Mouse (Mus musculus): ENCODE measurements at regions not wholly inside any gene's neighbourhood (a gene's known extent, or its start where the extent isn't known, plus 50 kb on each side); places are given as distances from the start of the nearest gene placed in this dataset.

DNA sequence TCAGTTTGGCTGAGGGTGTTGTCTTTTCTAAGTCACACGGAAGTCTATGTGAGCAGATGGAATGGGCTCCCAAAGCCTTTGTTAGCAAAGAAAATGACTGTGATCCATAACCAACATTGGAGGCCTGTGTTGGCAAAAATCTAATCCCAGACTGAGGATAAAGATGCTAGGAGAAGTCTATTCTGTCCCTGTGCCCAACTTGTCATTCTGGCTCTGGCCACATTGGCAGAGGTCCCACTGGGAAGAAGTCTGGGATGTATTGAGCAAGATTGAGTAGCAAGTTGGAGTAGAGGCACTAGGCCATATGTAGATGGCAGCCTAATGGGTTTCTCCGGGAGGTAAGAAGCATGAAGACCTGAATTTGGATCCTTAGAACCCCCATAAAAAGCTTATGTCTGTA is 54.1 kb downstream of the Nog start:
- DNase-seq (ENCODE audit: low spot score): no peak

DNA sequence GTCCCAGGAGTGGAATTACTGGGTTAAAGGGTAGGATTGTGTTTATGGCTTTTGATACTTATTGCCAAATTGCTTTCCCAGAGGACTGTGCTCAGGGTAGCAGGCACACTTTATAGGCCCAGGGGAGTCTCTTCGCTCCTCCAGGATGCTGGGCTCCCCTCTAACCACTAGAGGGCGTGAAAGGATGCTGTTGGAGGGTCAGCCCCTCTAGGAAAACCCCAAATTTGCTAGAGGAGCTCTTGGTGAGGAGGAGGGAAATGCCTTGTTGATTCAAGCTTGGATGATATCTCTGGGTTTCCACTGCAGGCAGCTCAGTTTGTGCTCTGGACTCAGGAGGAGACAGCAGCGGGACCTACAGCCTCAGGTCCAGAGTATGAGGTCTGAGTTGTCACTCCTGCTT is 58.8 kb downstream of the Nog start:
- no peak for DNase-seq (ENCODE audit: low spot score)

DNA sequence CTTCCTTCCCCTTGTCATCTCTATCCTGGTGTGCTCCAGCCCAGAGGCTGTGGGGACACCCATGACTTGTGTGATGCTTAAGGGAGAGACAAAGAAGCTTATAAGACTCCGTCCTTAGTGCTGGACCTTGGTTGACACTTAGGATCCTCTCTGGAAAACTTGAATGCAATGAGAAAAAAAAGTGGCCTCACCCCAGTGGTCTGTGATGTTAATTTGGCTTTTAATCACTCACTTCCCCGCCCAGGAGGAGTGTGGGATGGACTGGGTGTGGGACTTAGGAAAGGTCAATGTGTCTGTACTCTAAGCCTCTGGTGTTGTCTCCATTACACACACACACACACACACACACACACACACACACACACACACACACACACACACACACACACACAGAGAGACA is 60.0 kb downstream of the Nog start:
- DNase-seq (ENCODE audit: low spot score): no peak

DNA sequence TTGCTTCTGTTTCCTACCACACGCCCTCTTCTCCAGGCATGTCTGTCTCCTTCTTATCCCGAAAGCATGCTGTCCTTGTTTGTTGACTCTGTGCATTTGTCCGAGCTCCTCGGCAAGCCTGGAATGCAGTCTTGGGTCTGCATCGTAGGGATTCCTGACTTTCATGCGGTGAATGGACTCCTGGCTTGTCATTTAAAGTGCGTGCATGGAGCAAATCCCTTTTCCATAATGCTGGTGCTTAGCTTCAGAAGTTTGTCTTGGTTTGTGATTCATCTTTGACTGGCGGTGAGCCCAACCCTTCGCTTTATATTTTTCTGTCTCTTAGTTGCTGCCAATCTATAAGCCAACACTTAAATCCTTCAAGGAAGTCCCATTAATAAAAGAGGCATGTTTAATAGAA is 62.2 kb downstream of the Nog start:
- DNase-seq (ENCODE audit: low spot score): no peak

DNA sequence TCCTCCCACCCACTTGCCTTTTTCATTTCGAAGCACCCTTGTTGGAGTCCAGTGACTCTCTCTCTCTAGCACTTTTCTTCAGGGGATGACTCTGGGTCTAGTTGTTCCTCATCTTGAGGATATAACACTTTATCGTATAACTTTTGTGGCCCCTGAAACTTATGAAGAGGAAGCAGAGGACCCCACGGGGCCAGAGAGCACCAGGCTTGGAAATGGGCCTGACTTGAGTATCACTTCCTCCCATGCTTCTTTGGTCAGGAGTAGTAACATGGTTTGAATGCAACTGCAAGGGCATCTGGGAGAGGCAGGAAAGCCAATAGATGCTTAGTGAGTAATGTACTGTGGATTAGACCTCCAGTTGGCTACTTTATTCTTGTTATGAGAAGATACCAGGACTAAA is 65.2 kb downstream of the Nog start:
- DNase-seq (ENCODE audit: low spot score): no peak

DNA sequence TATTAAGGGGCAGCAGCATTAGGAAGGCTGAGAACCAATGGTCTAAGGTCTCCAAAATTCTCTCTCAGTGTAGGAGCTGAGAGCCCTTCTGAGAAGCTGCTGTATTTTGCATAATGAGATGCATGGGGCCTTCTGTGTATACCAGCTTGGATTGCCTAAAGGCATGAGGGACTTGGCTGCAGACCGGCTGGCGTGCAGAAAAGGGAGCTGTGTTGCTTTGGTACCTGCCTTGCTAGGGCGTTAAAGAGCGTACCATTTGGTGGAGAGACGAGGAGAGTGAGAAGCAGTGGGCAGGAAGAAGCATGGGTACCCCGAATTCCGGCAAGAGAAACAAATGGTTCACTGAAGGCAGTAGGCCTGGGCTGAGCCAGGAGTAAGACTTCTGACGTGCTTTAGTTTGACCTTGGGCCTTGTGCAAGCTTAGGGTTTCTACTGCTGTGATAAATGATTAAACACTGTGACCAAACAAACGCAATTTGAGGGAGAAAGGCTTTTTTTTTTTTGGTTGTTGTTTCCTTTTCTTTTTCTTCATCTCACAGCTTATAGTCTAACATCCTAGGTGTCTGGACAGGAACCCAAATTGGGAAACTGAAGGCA is 69.2 kb downstream of the Nog start:
- DNase-seq (ENCODE audit: low spot score): no peak

DNA sequence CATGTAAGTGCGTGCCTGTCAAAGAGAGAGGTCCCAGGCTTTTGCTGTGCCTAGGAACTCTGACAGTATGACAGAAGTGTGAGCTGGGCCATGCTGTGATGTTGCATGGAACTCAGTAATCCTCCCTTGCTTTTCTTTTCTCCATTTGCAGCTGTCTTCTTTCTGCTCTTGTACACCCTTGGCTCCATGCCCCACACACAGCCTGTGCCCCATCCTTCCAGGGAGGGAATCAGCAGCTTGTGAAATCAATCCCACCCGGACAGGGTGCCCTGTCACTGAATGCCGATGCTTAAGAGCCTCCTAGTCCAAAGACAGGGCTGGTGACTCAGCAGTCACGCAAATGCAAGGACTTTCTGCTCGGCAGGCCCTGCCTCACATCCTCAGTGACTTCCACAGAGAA is 72.4 kb downstream of the Nog start:
- DNase-seq (ENCODE audit: low spot score): no peak

DNA sequence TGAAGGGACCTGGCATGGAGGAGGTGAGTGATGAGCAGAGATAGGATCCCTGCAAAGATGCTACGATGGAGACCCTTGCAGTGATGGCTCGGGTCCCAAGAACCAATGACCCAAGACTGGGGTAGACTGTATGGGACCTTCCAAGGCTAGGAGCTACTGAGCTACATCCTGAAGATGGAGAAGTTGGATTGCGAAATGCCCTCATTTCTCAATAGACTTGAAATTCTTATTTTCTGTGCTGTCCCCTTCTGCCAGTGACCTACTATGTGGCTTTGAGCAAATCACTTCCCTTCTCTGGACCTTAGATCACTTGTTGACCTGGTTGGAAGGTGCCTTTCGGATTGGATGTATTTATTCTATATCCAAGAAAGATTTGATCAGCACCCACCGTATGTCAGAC is 88.9 kb downstream of the Nog start:
- no peak for DNase-seq (ENCODE audit: low spot score)

DNA sequence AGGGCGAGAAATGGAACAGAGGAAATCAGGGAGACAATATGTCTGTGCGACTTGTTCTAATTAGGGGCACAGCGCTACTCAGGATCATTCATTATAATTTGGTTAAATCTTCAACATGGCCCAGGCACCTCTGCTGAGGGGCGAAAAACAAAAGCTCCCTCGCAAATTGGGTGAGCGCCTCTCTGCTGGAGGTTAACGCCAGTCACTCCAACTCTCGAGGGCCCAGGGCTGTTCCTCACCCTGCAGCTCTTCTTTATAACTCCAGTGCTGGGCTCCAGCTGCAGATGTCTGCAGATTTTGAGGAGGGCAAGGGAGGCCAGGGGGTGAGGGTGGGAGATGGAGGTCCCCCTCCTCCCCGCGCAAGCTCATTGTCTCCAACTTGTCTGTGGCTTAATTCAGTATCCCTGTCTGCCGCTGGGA is 92.6 kb downstream of the Nog start:
- DNase-seq (ENCODE audit: low spot score): no peak

DNA sequence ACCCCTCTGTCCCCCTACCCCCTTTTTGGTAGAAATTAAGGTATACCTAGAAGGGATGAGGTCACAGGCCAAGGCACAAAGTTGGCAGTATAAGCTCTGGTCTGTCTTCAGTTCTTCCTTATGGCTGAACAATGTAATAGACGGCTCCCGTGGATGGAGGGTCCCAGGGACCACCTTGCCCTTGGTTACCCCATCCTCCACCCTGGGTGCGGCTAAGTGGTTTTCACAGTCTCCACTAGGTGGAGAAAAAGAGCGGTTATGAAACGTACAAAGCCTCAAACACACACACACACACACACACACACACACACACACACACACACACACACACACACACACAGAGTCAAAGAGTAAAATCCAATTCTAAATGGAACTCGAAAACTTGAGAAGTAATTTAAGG is 93.1 kb downstream of the Nog start:
- DNase-seq (ENCODE audit: low spot score): no peak

DNA sequence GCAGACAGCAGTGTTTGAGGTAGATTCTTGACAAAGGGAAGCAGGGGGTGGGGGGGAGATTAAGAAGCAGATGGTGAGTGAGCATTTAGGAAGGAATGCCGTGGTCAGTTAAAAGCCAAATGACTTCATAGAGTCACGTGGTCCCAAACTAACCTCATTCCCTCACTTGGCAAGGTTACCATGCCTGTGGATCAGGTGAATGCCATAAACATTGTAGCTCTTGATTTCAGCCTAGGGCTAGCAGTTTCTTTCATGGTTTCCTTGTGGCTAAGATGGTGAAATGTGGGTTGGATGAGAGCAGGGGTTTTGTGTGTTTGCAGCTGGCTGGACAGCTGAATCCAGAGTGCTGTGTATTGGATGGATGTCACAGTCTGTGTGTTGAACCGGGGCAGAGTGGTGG is 95.3 kb downstream of the Nog start:
- no peak for DNase-seq (ENCODE audit: low spot score)

DNA sequence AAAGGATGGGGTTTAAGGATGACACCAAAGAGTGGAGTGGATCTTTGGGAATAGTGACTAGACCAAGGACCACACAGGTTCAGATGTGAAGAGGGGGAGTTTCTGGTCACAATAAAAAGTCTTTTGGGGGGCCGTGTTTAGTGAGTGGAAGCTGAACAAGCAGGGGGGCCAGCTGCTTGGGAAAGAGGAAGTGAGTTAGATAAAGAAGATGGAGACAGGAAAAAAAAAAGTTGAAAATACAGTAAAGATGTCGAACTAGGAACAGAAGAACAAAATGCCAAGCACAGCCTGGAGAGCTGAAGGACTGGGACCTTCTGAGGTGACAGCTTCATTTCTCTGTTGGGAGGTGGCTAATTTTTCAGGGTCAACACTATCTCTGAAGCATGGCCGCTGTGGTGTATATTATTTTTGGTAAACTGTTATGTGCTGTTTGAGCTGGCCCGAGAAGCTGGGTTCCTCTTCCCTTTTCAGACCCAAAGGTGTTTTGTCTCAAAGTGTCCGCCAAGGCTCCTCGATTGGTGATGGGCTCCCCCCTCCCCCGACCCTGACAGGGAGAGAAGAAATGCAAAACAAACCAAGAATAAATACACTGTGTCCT is 97.1 kb downstream of the Nog start:
- peak; percentile 26 for DNase-seq (ENCODE audit: low spot score)

DNA sequence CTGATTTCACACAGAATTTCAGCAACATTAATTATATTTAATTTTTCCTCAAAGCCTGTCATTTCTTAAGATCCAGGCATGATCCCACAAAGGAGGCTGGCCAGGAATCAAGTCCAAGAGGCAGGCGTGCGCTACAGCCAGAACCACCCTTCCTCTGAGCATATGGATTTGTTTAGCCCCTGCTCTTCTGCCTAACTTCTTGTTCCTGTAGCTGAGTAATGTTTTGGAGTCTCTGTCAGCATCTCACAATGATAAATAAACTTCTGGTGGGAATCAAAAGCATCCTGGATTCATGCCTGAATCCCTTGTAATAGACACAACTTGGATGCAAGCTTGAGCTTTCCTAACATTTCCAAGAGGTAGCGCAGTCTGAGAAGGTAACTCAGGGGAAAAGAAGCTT is 101.7 kb downstream of the Nog start:
- DNase-seq (ENCODE audit: low spot score): no peak

DNA sequence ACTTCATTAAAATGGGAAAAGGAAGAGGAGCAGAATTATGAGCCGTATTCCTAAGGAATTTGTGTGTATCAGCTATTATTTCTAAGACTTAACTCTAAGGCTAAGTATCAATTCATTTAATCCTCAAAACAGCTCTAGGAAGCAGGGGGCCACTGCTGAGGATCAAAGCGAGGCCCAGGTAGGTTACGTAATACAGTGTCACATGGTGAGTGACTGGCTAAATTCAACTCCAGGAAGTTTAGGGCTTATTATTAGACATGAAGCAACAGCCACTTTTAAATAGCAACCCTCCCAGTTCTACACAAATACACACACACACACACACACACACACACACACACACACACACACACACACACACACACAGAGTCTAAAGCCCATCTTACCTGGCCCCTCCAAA is 109.3 kb downstream of the Nog start:
- DNase-seq (ENCODE audit: low spot score): no peak

DNA sequence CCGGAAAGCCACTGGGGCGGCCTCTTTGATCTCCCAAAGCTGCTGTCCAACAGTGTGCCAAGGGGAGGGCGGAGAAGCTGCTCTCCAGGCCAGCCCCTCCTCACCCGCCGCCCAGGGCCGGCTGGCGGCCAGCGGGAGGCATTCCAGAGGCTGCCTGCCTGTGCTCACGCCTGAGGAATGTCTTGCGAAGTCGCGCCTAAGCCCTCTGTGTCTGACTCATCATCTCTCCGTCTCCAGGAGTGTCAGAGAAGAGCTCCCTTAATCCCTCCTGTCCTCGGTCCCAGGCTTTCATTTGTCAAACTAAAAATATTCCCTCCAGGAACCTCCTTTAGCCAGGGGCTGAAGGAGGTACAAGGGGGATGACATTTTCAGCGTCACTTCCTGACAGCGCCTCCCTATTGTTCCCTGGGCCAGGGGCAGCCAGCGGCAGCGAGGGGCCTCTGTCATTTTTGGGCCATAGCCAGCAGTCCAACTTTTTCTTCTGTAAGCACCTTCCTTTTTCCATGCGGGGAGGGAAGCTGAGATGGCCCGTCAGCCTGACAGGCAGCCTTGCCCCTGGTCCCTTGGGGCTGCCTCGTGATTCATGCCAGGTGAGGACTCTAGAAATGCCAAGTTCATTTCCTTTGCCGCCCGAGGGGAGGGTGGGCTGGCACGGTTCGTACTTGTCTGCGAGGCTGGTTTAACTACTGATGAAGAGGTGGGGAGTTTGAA is 113.4 kb downstream of the Gm525 start:
- peak; percentile 87 for DNase-seq (ENCODE audit: low spot score)

DNA sequence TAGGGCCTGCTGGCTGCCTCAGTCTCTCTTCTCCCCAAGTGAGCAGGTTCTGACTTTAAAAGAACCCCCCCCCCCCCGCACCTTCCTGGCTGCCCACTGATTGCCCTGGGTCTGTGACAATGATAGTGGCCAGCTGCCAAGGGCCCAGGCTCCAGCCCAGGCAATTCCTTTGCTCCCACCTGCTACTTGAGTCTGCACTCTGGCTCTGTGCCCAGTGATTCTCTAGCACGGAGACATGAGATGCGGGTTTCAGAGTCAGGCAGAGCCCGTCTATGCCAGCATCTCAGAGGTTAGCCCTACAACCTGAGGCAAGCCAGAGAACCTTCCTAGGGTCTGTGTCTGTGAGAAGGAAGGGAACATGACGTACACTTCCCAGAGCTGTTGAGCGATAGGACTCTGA is 112.2 kb downstream of the Gm525 start:
- DNase-seq (ENCODE audit: low spot score): peak; percentile 13

DNA sequence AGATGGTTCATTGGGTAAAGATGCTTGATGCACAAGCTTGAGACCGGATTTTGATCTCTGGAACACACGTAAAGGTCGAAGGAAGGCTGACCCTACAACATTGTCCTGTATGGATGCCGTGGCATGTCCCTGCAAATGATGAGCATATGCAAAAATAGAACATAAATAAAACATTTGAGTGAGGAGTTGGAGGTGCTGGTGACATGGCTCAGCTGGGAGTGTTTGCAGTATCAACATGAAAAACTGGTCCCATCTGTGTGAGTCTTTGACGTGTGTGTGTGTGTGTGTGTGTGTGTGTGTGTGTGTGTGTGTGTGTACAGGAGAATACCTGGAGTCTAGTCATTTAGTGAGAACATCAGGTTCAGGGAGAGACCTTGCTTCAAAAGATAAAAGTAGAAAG is 107.8 kb downstream of the Gm525 start:
- no peak for DNase-seq (ENCODE audit: low spot score)

DNA sequence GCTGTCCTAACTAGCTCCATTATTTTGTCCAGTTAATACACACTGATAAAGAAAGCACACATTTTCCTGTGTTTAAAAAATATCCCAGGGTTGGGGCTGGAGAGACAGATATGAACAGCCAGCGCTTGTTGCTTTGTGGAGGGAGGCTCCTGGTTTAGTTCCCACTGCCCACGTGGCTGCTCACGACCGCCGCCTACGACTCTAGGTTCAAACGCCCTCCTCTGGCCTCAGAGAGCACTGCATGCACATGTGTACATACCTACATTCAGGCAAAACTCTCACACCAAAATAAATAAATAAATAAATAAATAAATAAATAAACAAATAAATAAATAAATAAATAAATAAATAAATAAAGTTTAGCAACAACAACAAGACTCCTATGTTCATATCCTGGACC is 104.8 kb downstream of the Gm525 start:
- DNase-seq (ENCODE audit: low spot score): no peak

DNA sequence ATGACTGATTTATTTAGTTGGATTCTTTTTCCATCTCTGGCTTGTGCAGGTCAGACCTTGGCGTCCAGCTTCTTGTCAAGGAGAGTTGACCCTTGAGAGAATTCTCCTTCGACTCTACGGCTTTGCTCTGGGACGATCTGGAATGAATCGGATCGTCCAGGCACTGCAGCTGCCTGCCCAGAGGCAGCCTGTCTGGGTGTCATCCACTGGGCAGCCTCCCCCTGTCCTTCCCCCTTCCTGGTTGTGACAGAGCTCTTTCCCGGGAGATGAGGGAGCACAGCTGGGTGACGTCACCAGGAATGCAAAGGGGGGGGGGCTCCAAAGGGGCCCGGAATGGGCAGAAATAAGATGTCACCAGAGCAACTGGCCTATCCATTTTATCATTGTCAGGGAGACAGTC is 101.9 kb downstream of the Gm525 start:
- no peak for DNase-seq (ENCODE audit: low spot score)

DNA sequence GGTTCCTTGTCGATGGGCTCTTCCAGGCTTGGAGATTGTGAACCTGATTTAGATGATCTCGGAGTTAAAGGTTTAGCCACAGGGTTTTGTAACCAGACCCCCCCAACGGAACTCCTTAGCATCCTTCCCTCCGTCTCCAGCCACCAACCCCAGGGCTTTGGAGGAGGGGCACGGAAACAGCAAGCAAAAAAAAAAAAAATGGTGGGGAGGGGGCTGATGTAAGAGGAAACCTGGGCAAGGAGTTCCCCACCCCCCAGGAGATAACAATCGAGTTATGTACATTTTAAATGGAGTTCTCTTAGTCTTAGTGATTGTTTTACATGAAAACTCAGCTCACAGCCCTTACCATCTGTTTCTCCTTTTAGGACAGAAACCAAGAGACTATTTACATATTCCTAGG is 101.3 kb downstream of the Gm525 start:
- DNase-seq (ENCODE audit: low spot score): no peak

DNA sequence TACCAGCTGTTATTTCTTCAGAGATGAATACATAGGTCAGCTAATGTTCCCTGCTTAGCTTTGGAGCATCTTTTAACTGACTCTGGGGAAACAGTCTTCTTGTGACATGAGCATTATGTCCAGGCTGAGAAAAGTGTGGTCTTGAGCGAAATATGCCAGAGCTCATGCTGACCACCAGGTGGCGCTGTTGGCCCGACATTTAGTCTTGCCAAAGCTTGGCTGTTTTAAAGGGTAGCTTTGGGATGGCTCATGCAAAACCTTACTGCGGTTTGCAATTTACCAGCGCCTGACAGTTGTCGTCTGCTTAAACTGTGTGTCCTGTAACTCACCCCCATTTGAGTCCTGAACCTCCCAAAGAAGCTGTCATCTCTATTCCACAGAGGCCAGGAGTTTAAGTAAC is 91.6 kb downstream of the Gm525 start:
- DNase-seq (ENCODE audit: low spot score): peak; percentile 62

DNA sequence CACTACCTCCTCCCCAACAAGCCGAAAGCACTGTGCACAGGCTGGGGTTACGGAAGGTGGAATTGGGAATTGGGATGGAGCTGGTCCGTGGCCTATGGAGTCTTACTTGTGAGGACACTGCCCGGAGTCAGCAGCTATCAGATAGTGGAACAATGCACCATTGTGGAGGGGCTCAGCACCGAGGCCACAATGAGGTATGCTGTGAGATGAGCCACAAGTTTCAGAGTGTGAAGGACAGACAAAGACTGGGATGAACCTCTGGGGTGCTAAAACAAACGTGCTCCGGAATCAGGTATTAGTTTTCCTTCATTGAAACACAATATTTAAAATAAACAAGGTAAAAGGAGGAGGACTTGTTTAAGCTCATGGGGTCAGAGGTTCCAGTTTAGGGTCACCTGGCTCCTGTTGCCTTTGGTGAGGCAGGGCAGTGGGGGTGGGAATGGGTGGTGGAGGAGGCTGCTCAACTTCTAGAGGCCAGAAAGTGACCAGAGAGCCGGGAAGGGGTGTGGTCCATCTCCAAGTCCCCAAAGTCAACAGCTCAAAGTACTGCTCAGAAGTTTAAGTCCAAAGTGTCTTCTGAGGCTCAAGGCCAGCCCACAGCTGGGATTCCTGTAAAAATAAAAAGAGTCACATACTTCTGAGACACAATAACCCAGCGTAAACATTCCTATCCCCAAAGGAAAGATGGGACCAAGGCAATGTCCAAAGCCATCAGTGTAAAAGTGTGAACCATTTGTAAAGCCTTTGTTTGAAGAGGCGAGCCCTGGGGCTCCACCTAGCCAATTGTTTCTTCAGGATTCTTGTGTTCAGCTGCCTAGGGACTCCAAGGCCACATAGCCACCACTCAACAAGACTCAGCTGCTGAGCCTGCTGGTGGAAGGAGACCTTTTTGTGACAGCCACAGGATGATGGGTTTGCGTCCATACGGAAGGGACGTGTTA is 80.1 kb downstream of the Gm525 start:
- DNase-seq (ENCODE audit: low spot score): no peak

DNA sequence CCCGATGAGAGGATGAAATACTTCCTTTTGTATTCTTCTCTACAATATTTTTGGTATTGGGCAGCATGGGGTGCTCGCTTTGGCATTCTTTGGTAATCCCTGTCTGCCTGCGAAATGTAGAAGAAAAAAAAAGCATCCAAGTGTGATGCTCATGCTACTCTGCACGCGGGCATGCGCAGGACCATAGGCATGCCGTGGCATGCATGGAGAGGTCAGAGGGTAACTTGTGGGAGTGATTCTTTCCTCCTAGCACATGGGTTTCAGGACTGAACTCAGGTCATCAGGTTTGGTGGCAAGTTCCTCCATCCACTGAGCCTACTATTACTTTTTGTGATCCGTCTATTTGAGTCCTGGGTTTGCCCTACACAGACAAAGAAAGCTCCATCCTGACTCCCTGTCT is 74.3 kb downstream of the Gm525 start:
- no peak for DNase-seq (ENCODE audit: low spot score)
